Mouse (Mus musculus): ENCODE measurements around the gene Nsmce3. TPM values are rescaled to one million over a fixed set of nuclear protein-coding genes. Genes with fewer than 3 reads are reported as not detected.

Nsmce3 gene
- total RNA-seq (2022) = 1 to 10 TPM; 3.1 to 3.4 (median 3.2) TPM

- DNase-seq (ENCODE audit: low spot score) = peak; percentile 93
Observed at GRCm38 (mm10) chr7:64872743-64873241, at the start of gene Nsmce3. Nsmce3 (minus strand) TSS chr7:64872997.

- DNase-seq (ENCODE audit: low spot score) = no peak
Observed at GRCm38 (mm10) chr7:64921189-64921588, 48.4 kb upstream of the Nsmce3 start.

- no peak for DNase-seq (ENCODE audit: low spot score)
Observed at GRCm38 (mm10) chr7:64920735-64921134, 47.9 kb upstream of the Nsmce3 start.

- DNase-seq (ENCODE audit: low spot score) = no peak
Observed at GRCm38 (mm10) chr7:64916654-64917053, 43.9 kb upstream of the Nsmce3 start.

GRCm38 (mm10) chr7:64915121-64915520 is 42.3 kb upstream of the Nsmce3 start:
- no peak for DNase-seq (ENCODE audit: low spot score)

GRCm38 (mm10) chr7:64911945-64912344 is 39.1 kb upstream of the Nsmce3 start:
- DNase-seq (ENCODE audit: low spot score) = no peak

GRCm38 (mm10) chr7:64910208-64910607 is 37.4 kb upstream of the Nsmce3 start:
- DNase-seq (ENCODE audit: low spot score) = no peak

- DNase-seq (ENCODE audit: low spot score) = no peak
Observed at GRCm38 (mm10) chr7:64906955-64907354, 34.2 kb upstream of the Nsmce3 start.

- DNase-seq (ENCODE audit: low spot score) = no peak
Observed at GRCm38 (mm10) chr7:64905506-64905905, 32.7 kb upstream of the Nsmce3 start.

- DNase-seq (ENCODE audit: low spot score) = no peak
Observed at GRCm38 (mm10) chr7:64900249-64900648, 27.5 kb upstream of the Nsmce3 start.

GRCm38 (mm10) chr7:64896587-64896986 is 23.8 kb upstream of the Nsmce3 start:
- DNase-seq (ENCODE audit: low spot score) = no peak

- DNase-seq (ENCODE audit: low spot score) = no peak
Observed at GRCm38 (mm10) chr7:64895685-64896101, 22.9 kb upstream of the Nsmce3 start.

- DNase-seq (ENCODE audit: low spot score) = peak; percentile 24
Observed at GRCm38 (mm10) chr7:64891139-64891538, 18.3 kb upstream of the Nsmce3 start.

- DNase-seq (ENCODE audit: low spot score) = peak; percentile 60
Observed at GRCm38 (mm10) chr7:64889919-64890318, 17.1 kb upstream of the Nsmce3 start.

GRCm38 (mm10) chr7:64884187-64884862 is 11.5 kb upstream of the Nsmce3 start:
- DNase-seq (ENCODE audit: low spot score) = no peak

GRCm38 (mm10) chr7:64882243-64882642 is 9.4 kb upstream of the Nsmce3 start:
- DNase-seq (ENCODE audit: low spot score) = no peak

- DNase-seq (ENCODE audit: low spot score) = no peak
Observed at GRCm38 (mm10) chr7:64881387-64881786, 8.6 kb upstream of the Nsmce3 start.

GRCm38 (mm10) chr7:64880415-64880814 is 7.6 kb upstream of the Nsmce3 start:
- no peak for DNase-seq (ENCODE audit: low spot score)

- no peak for DNase-seq (ENCODE audit: low spot score)
Observed at GRCm38 (mm10) chr7:64874941-64875340, 2.1 kb upstream of the Nsmce3 start.

- no peak for DNase-seq (ENCODE audit: low spot score)
Observed at GRCm38 (mm10) chr7:64873266-64873665, 469 bp upstream of the Nsmce3 start.

- no peak for DNase-seq (ENCODE audit: low spot score)
Observed at GRCm38 (mm10) chr7:64871987-64872742, 632 bp downstream of the Nsmce3 start.

- no peak for DNase-seq (ENCODE audit: low spot score)
Observed at GRCm38 (mm10) chr7:64869549-64870065, 3.2 kb downstream of the Nsmce3 start.

- no peak for DNase-seq (ENCODE audit: low spot score)
Observed at GRCm38 (mm10) chr7:64863538-64863937, 9.3 kb downstream of the Nsmce3 start.

Data from heart, adult 8-10 months (tissue).